Mouse (Mus musculus) urinary bladder, postnatal 4 days (tissue): ENCODE results near the gene Myadm.
A peak's percentile ranks its signal among the peaks of the same experiment; 100 is the strongest.
"Not testable (repeated sequence)": the region's sequence is repeated elsewhere in the genome, so short reads cannot be mapped to it uniquely, and the experiment has no call there.

ENCODE experiments used
- DNase-seq, 2 experiments: peaks; one replicate each; pipeline ENCODE4 v3.0.0; 2021 to 2022; ENCODE audit warnings: low spot score in 2 of 2

Myadm gene

DNA sequence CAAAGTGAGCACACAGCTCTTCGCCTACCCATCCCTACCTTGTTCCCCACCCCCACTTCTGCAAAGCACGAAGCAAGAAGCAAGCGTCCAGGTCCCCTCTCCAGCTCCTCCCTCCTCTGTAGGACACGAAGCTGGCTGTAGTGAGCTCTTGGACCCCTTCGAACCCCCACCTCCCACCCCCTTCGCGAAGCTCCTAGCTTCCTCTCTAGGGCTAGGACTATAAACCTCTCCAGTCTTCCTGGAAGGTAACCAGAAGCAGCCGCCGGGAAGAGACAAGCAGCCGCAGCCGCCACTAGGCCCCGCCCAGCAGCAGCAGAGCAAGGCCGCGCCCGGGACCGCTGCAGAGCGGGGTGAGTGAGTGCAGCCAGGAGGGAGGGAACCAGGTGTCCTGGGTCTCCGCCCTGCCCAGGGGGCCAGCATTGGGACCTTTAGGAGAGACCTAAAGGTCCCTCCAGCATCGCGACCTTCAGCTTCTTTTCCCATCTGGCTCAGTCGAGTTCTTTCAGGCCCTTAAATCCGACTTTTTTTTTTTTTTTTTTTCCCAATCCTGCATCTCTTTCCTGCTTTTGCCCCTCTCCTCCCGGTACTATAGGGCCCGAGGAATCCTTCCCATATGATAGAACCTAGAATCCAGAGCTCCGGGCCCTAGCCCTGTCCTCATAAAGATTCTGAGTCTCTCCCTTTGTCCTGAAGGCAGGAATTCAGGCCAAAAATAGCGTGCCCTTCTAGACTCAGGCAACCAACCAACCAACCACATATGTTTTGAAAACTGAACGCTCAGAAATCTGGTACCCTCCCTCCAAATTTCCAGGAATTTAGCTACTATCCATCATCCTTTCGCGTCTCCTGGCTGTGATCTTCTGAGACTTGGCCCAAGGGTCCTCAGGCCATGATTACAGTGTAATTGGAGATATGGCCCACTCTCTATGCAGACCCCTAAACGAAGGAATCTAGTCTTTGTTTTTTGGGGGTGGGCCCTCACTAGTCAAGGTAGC is at the start of gene Myadm, which contains the start of gene Prkcg:
Myadm (plus strand) TSS at position 105 of the 995 bp plus-strand sequence.
Prkcg (plus strand) TSS at position 204 of the 995 bp plus-strand sequence.
- peak; percentile 78 to 85 for DNase-seq

DNA sequence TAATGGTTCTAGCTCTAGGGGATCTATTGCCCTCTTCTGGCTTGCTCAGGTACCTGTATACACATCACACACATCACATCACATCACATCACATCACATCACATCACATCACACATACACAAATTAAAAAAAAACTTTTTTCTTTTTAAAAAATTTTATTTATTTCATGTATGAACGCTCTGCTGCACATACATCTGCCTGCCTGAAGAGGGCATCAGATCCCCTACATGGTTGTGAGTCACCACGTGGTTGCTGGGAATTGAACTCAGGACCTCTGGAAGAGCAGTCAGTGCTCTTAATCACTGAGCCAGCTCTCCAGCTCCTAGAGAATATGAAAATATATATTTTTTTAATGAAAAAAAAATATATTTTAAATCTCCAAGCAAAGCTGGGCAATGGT is 49.7 kb upstream of the Myadm start:
- no peak for DNase-seq

GRCm38 (mm10) chr7:3260701-3261100 is 28.2 kb upstream of the Myadm start:
- no peak for DNase-seq

GRCm38 (mm10) chr7:3261446-3261845 is 27.4 kb upstream of the Myadm start:
- no peak for DNase-seq

DNA sequence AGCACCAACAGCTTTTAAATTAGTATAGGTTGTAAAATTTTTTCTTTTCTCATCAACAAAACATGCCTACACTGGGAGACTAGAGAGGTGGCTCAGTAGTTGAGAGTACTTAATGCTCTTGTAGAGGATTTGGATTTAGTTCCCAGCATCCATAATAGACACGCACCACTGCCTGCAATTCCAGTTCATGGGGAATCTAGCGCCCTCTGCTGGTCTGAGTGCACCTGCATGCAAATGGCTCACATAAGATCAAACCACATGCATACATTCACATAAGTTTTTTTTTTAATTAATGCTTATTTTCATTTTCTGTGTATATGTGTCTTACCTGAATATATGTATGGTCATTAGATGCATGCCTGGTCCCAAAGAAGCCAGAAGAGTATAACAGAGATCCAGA is 26.1 kb upstream of the Myadm start:
- DNase-seq, result no peak

DNA sequence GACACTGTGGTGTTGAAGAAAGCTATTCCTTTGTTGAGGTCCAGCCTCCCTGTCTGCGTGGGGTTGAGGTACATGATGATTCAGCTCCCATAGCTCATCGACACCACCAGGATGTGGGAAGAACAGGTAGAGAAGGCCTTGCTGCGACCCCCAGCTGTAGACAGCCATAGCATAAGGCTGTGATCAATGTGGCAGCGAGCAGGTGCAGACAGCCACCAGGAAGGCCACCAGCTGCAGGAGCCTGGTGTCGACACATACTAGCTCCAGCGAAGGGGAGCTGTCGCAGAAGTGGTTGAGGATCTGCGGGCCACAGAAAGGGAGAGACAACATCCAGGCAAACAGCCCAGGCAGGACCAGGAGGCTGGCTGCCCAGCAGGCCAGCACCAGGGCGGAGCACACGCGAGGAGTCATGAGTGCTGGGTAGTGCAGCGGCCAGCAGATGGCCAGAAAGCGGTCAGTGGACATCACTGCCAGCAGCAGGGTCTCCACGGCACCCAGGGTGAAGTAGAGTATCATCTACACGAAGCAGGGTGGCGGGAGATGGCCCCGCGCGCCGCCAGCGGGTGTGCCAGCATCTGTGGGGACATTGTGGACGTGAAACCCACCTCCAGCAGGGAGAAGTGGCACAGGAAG is 24.4 kb upstream of the Myadm start:
- DNase-seq, result no peak

- DNase-seq, result no peak
Measured at GRCm38 (mm10) chr7:3265311-3265710, 23.6 kb upstream of the Myadm start.

- no peak for DNase-seq
Measured at GRCm38 (mm10) chr7:3267261-3267660, 21.6 kb upstream of the Myadm start.

DNA sequence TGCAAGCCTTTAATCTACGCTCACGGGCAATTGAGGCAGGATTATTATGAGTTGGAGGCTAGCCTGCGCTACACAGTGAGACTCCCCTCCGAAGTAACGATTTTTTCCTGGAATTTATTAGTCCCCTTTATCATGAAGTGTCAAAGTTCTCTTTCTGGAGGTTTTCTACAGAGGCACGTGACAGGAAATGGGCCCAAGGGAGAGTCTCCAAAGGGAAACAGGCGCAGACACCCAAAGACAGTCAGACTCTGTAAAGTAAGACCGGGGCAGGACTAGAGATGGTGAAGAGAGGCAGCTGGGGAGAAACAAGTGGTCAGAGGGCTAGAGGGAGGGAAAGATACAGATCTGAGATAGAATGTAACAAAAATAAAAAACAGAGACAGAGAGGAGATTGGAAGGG is 21.0 kb upstream of the Myadm start:
- no peak for DNase-seq

- DNase-seq, result no peak
Measured at GRCm38 (mm10) chr7:3268291-3268690, 20.6 kb upstream of the Myadm start.

- DNase-seq, result no peak
Measured at GRCm38 (mm10) chr7:3272206-3272605, 16.7 kb upstream of the Myadm start.

GRCm38 (mm10) chr7:3275455-3276170 is 13.3 kb upstream of the Myadm start:
- DNase-seq, result no peak

DNA sequence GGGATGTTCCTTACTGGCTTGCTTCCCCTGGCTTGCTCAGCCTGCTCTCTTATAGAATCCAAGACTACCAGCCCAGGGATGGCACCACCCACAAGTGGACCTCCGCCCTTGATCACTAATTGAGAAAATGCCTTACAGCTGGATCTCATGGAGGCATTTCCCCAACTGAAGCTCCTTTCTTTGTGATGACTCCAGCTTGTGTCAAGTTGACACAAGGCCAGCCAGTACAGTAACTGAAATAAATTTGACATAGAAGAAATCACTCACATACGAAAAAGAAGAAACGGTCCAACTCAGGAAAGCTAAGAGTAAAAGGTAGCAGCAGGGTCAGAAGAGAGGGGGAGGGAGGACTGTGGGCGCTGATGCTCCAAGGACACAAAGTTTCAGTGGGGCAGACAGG is 12.1 kb upstream of the Myadm start:
- DNase-seq, result not testable (repeated sequence)

- no peak for DNase-seq
Measured at GRCm38 (mm10) chr7:3280080-3280653, 8.7 kb upstream of the Myadm start.

DNA sequence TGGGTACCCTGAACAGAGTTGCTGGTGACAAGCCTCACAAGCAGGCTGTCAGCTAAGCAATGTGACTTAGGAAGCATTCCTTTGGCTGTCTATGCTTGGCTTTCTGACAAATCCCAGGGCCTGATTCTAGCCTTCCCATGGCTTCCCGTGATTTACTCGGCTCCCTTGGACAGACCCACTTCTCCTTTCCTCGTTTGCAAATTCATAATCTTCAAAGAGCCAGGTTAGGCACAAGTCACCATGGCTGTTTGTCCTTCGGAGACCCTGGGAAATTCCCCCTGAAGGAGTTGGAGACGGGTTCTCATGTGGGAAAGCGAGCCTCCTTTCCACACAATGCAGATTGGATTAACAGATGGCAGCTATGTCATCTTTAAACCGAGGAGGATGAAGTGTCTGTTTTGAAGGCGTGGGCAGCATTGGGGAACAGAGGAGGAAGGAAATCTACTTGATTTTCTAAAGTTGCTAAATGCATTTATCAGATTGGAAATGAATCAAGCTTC is 8.2 kb upstream of the Myadm start:
- DNase-seq, result no peak

DNA sequence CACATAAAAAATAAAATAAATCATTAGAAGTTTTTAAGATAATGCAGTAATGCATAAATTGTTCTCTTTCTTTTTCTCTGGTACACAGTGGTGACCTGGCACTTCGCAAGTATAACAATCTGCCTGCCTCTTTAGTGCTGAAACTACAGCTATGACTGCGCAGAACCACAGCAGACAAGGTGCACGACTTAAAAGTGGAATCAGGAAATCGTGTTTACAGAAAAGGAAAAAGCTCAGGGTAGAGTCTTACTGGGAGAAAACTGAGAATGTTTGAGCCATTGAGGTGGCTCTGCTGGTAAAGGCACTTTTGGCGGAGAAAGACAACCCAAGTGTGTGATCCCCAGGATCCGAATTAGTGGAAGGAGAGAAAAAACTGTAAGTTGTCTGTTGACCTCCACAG is 7.1 kb upstream of the Myadm start:
- DNase-seq, result no peak

DNA sequence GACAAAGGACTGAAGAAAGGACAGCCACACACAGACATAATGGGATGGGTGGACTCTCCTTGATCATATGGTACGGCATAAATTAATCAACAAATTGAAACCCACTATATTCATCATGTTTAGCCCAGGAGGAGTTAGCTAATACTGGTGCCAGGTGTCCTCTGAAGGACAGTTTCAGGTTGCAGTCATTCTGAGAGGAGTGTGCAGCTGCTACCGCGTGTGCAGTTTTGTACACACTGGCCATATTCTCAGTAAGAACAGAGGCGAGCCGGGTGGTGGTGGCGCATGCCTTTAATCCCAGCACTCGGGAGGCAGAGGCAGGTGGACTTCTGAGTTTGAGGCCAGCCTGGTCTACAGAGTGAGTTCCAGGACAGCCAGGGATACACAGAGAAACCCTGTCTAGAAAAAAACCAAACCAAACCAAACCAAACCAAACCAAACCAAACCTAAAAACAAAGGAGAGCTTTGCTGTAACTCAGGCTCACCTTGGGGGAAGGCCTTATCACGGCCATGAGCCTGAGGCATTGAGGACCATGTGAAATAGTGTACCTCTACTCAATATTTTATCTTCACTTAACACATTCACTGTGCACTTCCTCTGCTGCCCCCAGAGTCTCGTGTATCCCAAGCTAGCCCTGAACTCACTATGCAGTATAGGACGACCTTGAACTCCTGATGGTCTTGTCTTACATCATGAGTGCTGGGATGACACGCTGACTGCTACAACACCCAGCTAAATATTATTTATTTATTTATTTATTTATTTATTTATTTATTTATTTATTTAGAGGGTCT is 5.6 kb upstream of the Myadm start:
- DNase-seq, result no peak

- no peak for DNase-seq
Measured at GRCm38 (mm10) chr7:3284604-3285003, 4.3 kb upstream of the Myadm start.

GRCm38 (mm10) chr7:3286036-3286435 is 2.8 kb upstream of the Myadm start:
- DNase-seq, result no peak

DNA sequence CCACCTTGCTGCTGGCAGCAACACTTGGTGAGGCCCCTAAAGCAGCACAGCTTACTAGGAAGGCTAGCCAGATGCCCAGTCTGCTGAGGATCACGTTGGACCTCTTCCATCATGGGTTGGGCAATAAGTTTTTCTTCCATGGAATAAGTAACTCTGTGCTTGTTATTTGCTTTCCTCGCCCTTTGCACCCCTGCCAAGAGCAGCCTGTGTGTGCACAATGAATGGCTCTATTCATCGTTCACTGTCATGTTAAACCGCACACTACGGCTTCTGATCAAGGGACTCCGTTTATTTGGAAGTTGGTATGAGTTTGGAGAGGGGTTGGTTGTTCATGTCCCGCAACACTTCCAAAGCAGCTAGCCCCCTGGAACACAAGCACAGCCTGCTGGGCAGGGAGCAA is 1.7 kb upstream of the Myadm start:
- no peak for DNase-seq
